In the genomic region with DNA sequence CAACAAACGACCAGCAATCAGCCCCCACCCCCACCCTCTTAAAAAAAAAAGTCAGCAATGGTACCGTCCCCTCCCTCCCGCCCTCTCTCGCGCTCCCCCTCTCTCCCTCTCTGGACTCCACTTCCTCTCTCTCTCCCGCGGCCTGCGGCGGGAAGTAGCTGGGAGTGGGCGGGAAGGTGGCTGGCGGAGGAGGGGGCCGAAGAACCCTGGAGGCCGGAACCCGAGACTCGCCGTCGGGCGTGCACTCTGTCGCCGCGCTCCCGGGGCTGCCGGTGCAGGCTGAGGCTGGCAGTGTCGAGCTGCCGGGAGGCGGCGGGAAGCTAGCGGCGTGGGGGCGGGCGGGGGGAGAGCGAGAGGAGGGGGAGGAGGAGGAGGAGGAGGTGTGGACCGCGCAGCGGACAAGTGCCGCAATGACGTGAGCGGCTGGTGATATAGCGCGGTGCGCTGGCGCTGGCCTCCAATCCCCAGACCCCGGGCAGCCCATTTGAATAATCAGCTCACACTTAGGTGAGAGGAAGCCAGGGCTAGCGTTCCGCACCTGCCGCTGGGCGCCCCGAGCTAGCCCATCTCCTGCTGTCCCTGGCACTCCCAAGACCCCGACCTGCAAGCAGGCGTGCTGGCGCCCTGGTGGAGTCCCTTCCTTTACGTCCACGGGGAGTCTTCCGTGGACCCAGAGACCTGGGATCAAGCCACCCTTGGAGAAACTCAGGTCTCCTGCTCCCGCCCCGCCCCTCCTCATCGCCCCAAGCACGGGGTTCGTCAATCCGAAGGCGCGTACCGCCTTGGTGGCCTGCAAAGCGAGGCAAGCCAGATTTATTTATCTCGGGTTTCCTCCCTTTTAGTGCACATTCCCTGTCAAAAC, we compare ENCODE assay signal across 8 mouse cellular contexts. TPM values are rescaled to one million over a fixed set of nuclear protein-coding genes. Genes with fewer than 3 reads are reported as not detected.
DNase-seq lines count a peak whose midpoint lies in the region; ATAC-seq and TF ChIP-seq lines count a peak whose summit lies in the region.

No protein-coding gene starts in this region.

- no peak for TF ChIP-seq CTCF in forebrain, postnatal 0 days (IDR thresholded peaks at IDR 0.05; ENCODE audit: low read depth)
- TF ChIP-seq CTCF in midbrain, postnatal 0 days (IDR thresholded peaks at IDR 0.05), result no peak

- no peaks in the 10 kb centered on the region; the same call in 1 of the 2 replicates for H3K36me3 ChIP-seq in erythroblast, embryonic 14.5 days (ENCODE audit: control insufficient read depth)
- H3K36me3 ChIP-seq in forebrain, postnatal 0 days (ENCODE audit: insufficient read depth), result no peaks in the 10 kb centered on the region
- no peaks in the 10 kb centered on the region for H3K36me3 ChIP-seq in limb, embryonic 15.5 days
- H3K36me3 ChIP-seq in midbrain, postnatal 0 days (ENCODE audit: insufficient read depth, low read length), result no peaks in the 10 kb centered on the region

- no peaks in the 10 kb centered on the region; the same call in 1 of the 2 replicates for H3K9me3 ChIP-seq in erythroblast, embryonic 14.5 days (ENCODE audit: control insufficient read depth, low read length)
- no peaks in the 10 kb centered on the region for H3K9me3 ChIP-seq in forebrain, postnatal 0 days (ENCODE audit: low read length)
- H3K9me3 ChIP-seq in limb, embryonic 15.5 days, result no peaks in the 10 kb centered on the region
- H3K9me3 ChIP-seq in midbrain, postnatal 0 days (ENCODE audit: low read length), result no peaks in the 10 kb centered on the region

- H3K9ac ChIP-seq in forebrain, postnatal 0 days, result no peak overlapping the region
- H3K9ac ChIP-seq in limb, embryonic 15.5 days, result no peak overlapping the region
- H3K9ac ChIP-seq in midbrain, postnatal 0 days (replicated peaks; ENCODE audit: low read length, poor library complexity, severe bottlenecking), result no peak overlapping the region

- peak overlapping the region; percentile 28; the same call in 1 of the 2 replicates for H3K4me2 ChIP-seq in forebrain, postnatal 0 days (ENCODE audit: low read depth)
- H3K4me2 ChIP-seq in limb, embryonic 15.5 days, result peak overlapping the region; percentile 67
- H3K4me2 ChIP-seq in midbrain, postnatal 0 days (ENCODE audit: low read depth, low read length, poor library complexity, severe bottlenecking), result peak overlapping the region; percentile 32; the same call in 1 of the 2 replicates

- 1% methylated on average over 57 of the region's 65 CpGs for WGBS in forebrain, postnatal 0 days
- WGBS in limb, embryonic 15.5 days, result 1% methylated on average over 60 of the region's 65 CpGs
- 2% methylated on average over 57 of the region's 65 CpGs for WGBS in midbrain, postnatal 0 days

- peak overlapping the region; percentile 45 for H3K4me3 ChIP-seq in erythroblast, embryonic 14.5 days (replicated peaks)
- H3K4me3 ChIP-seq in forebrain, postnatal 0 days (ENCODE audit: low read depth, low read length), result 0 out of 2 replicates have a peak overlapping the region, but pooled peaks have one; percentile 9
- peak overlapping the region; percentile 39 for H3K4me3 ChIP-seq in limb, embryonic 15.5 days
- peak overlapping the region; percentile 24 for H3K4me3 ChIP-seq in midbrain, postnatal 0 days (ENCODE audit: low read depth, low read length)

- no peak overlapping the region for H3K27ac ChIP-seq in forebrain, postnatal 0 days (ENCODE audit: low read depth, low read length)
- no peak overlapping the region for H3K27ac ChIP-seq in limb, embryonic 15.5 days
- H3K27ac ChIP-seq in midbrain, postnatal 0 days (ENCODE audit: low read depth, low read length), result no peak overlapping the region

- no peak for DNase-seq in forebrain, postnatal 0 days
- DNase-seq in midbrain, postnatal 0 days (ENCODE audit: low spot score), result no peak
- DNase-seq in adrenal gland, postnatal 25 days, result no peak

- H3K4me1 ChIP-seq in erythroblast, embryonic 14.5 days (ENCODE audit: control insufficient read depth), result no peaks in the 10 kb centered on the region
- H3K4me1 ChIP-seq in forebrain, postnatal 0 days (ENCODE audit: insufficient read depth), result no peaks in the 10 kb centered on the region
- peaks cover 44% of the 10 kb centered on the region for H3K4me1 ChIP-seq in limb, embryonic 15.5 days
- no peaks in the 10 kb centered on the region for H3K4me1 ChIP-seq in midbrain, postnatal 0 days (ENCODE audit: insufficient read depth, low read length)

- H3K27me3 ChIP-seq in erythroblast, embryonic 14.5 days (ENCODE audit: control insufficient read depth), result peaks cover 86% of the 10 kb centered on the region
- peaks cover 95% of the 10 kb centered on the region for H3K27me3 ChIP-seq in forebrain, postnatal 0 days (ENCODE audit: insufficient read depth, low read length)
- peaks cover 100% of the 10 kb centered on the region for H3K27me3 ChIP-seq in limb, embryonic 15.5 days
- H3K27me3 ChIP-seq in midbrain, postnatal 0 days (ENCODE audit: insufficient read depth, low read length), result peaks cover 90% of the 10 kb centered on the region

- no peak for ATAC-seq in erythroblast, adult 5-6 weeks (replicated peaks; ENCODE audit: low FRiP score, poor library complexity, severe bottlenecking)
- no peak; the same call in 1 of the 2 replicates for ATAC-seq in forebrain, postnatal 0 days
- ATAC-seq in limb, embryonic 15.5 days (ENCODE audit: insufficient number of reproducible peaks, low FRiP score, low TSS enrichment, low read depth), result no peak
- ATAC-seq in midbrain, postnatal 0 days (ENCODE audit: low FRiP score), result no peak
- ATAC-seq in monocyte, adult 5-6 weeks (replicated peaks; ENCODE audit: insufficient number of reproducible peaks, low FRiP score, low TSS enrichment, poor library complexity, severe bottlenecking), result no peak
- ATAC-seq in megakaryocyte-erythroid progenitor cell, adult 5-6 weeks (replicated peaks; ENCODE audit: low FRiP score, low TSS enrichment, poor library complexity, severe bottlenecking), result no peak

RNA-seq across cellular contexts. Expression of a gene that starts 0.6 kb away (rescaled TPM):
- polyA plus RNA-seq in erythroblast, embryonic 14.5 days (2012), result 0.13 TPM in 1 of 2 replicates, not detected in the other
- total RNA-seq in erythroblast, adult 5-6 weeks (2015; ENCODE audit: low replicate concordance), result not detected in 2 replicates
- total RNA-seq in erythroblast, adult 5-6 weeks (2017; ENCODE audit: low replicate concordance), result not detected in 2 replicates
- total RNA-seq in forebrain, postnatal 0 days (2014; rRNA removed), result 0.48 and 0.85 TPM in 2 replicates
- 0.26 and 0.30 TPM in 2 replicates for polyA plus RNA-seq in forebrain, postnatal 0 days (2015; fragmentation: Nextera tagmentation; extraction: Ambion mirVana)
- polyA plus RNA-seq in limb, embryonic 15.5 days (2015; fragmentation: Nextera tagmentation; extraction: Ambion mirVana), result 0.09 and 0.19 TPM in 2 replicates
- total RNA-seq in midbrain, postnatal 0 days (2014; rRNA removed), result 7.0 and 11.1 TPM in 2 replicates
- 2.7 and 3.3 TPM in 2 replicates for polyA plus RNA-seq in midbrain, postnatal 0 days (2015; fragmentation: Nextera tagmentation; extraction: Ambion mirVana)
- total RNA-seq in monocyte, adult 5-6 weeks (2017), result not detected in 3 replicates
- not detected in 2 replicates for total RNA-seq in adrenal gland, postnatal 25 days (2021)
- not detected in 2 replicates for total RNA-seq in megakaryocyte-erythroid progenitor cell, adult 5-6 weeks (2014; fragmentation: Nextera tagmentation)
- total RNA-seq in megakaryocyte-erythroid progenitor cell, adult 5-6 weeks (2017), result not detected in 2 replicates
